In genomic region chr15:77837444-77838117, GRCm38 (mm10) we compare ENCODE assay signal across 9 mouse cellular contexts. TPM values are rescaled to one million over a fixed set of nuclear protein-coding genes. Genes with fewer than 3 reads are reported as not detected.
DNase-seq lines count a peak whose midpoint lies in the region; ATAC-seq and TF ChIP-seq lines count a peak whose summit lies in the region.
"Had no signal": no experiment of that assay in that cellular context is flagged by ENCODE, and none has a peak within 500 bp of the region (broad histone marks: within the 10 kb centered on the region; RNA-seq: fewer than 3 reads in every experiment).

No protein-coding gene starts in this region.

- no peaks in the 10 kb centered on the region for H3K27me3 ChIP-seq in hindbrain, embryonic 14.5 days (ENCODE audit: control insufficient read depth, insufficient read depth, low read length)
- H3K27me3 ChIP-seq in hindbrain, postnatal 0 days (ENCODE audit: insufficient read depth, low read length): no peaks in the 10 kb centered on the region
- no peaks in the 10 kb centered on the region for H3K27me3 ChIP-seq in limb, embryonic 11.5 days (ENCODE audit: control insufficient read depth, insufficient read depth, low read length)
- no peaks in the 10 kb centered on the region for H3K27me3 ChIP-seq in stomach, postnatal 0 days (ENCODE audit: control insufficient read depth, insufficient read depth, low read length)

- TF ChIP-seq CTCF in hindbrain, postnatal 0 days (IDR thresholded peaks at IDR 0.05; ENCODE audit: low read depth): no peak
- no peak for TF ChIP-seq CTCF in stomach, postnatal 0 days (IDR thresholded peaks at IDR 0.05; ENCODE audit: low read depth)

- TF ChIP-seq EP300 in stomach, postnatal 0 days (optimal IDR thresholded peaks at IDR 0.05): no peak

- no peak for ATAC-seq in hindbrain, embryonic 14.5 days (ENCODE audit: low FRiP score)
- ATAC-seq in hindbrain, postnatal 0 days: no peak
- no peak for ATAC-seq in limb, embryonic 11.5 days (ENCODE audit: insufficient number of reproducible peaks, low FRiP score, low TSS enrichment, low read depth)
- ATAC-seq in stomach, postnatal 0 days (ENCODE audit: low FRiP score, low TSS enrichment): no peak

- H3K4me2 ChIP-seq in hindbrain, embryonic 14.5 days (replicated peaks): peak overlapping the region; percentile 4; the same call in 1 of the 2 replicates
- no peak overlapping the region for H3K4me2 ChIP-seq in hindbrain, postnatal 0 days (ENCODE audit: low read depth, low read length)
- H3K4me2 ChIP-seq in limb, embryonic 11.5 days (ENCODE audit: low read depth, severe bottlenecking): no peak overlapping the region
- peak overlapping the region; percentile 66 for H3K4me2 ChIP-seq in stomach, postnatal 0 days (replicated peaks; ENCODE audit: low read depth)

- WGBS in hindbrain, embryonic 14.5 days: 81% methylated on average over 10 of the region's 10 CpGs
- 82% methylated on average over 10 of the region's 10 CpGs for WGBS in hindbrain, postnatal 0 days
- WGBS in limb, embryonic 11.5 days: 78% methylated on average over 10 of the region's 10 CpGs
- 46% methylated on average over 10 of the region's 10 CpGs for WGBS in stomach, postnatal 0 days

- H3K4me3 ChIP-seq in hindbrain, embryonic 14.5 days (replicated peaks; ENCODE audit: low read length): no peak overlapping the region
- no peak overlapping the region for H3K4me3 ChIP-seq in hindbrain, postnatal 0 days (ENCODE audit: low read length)
- no peak overlapping the region for H3K4me3 ChIP-seq in limb, embryonic 11.5 days (ENCODE audit: low read depth, low read length)
- peak overlapping the region; percentile 1; the same call in 1 of the 2 replicates for H3K4me3 ChIP-seq in stomach, postnatal 0 days (ENCODE audit: low read depth, low read length)

- no peak for DNase-seq in hindbrain, embryonic 14.5 days (ENCODE audit: low spot score)
- no peak for DNase-seq in hindbrain, postnatal 0 days (ENCODE audit: low spot score)
- peak; percentile 4 for DNase-seq in urinary bladder, postnatal 25 days (ENCODE audit: low spot score)
- DNase-seq in urinary bladder, adult 2 months (ENCODE audit: low spot score): no peak
- DNase-seq in limb, embryonic 11.5 days (ENCODE audit: low spot score): no peak
- peak; percentile 8 for DNase-seq in stomach, postnatal 0 days (ENCODE audit: low spot score)
- DNase-seq in embryo, embryonic 9.5 days (ENCODE audit: extremely low spot score): no peak
- DNase-seq in gastrocnemius, postnatal 4 days (ENCODE audit: low spot score in 2 of 2): no peak
- DNase-seq: cerebellum, adult 11 months had no signal

- H3K9me3 ChIP-seq in hindbrain, embryonic 14.5 days (ENCODE audit: control insufficient read depth, low read length): no peaks in the 10 kb centered on the region
- H3K9me3 ChIP-seq in hindbrain, postnatal 0 days (ENCODE audit: low read length): no peaks in the 10 kb centered on the region
- no peaks in the 10 kb centered on the region for H3K9me3 ChIP-seq in limb, embryonic 11.5 days (ENCODE audit: control insufficient read depth, low read length)
- no peaks in the 10 kb centered on the region for H3K9me3 ChIP-seq in stomach, postnatal 0 days (ENCODE audit: control insufficient read depth, low read length)

- H3K36me3 ChIP-seq in hindbrain, embryonic 14.5 days (replicated peaks; ENCODE audit: control insufficient read depth, insufficient read depth): no peaks in the 10 kb centered on the region
- no peaks in the 10 kb centered on the region for H3K36me3 ChIP-seq in hindbrain, postnatal 0 days (ENCODE audit: insufficient read depth, low read length)
- no peaks in the 10 kb centered on the region for H3K36me3 ChIP-seq in limb, embryonic 11.5 days (ENCODE audit: control insufficient read depth, insufficient read depth, low read length)
- H3K36me3 ChIP-seq in stomach, postnatal 0 days (ENCODE audit: control insufficient read depth, insufficient read depth, low read length): no peaks in the 10 kb centered on the region

- H3K4me1 ChIP-seq in hindbrain, embryonic 14.5 days (replicated peaks; ENCODE audit: control insufficient read depth, insufficient read depth, low read length): peaks cover 36% of the 10 kb centered on the region
- H3K4me1 ChIP-seq in hindbrain, postnatal 0 days (ENCODE audit: insufficient read depth, low read length): peaks cover 11% of the 10 kb centered on the region; the same call in 1 of the 2 replicates
- H3K4me1 ChIP-seq in limb, embryonic 11.5 days (ENCODE audit: control insufficient read depth, insufficient read depth, low read length): peaks cover 55% of the 10 kb centered on the region
- H3K4me1 ChIP-seq in stomach, postnatal 0 days (replicated peaks; ENCODE audit: control insufficient read depth, insufficient read depth): peaks cover 44% of the 10 kb centered on the region

- no peak overlapping the region for H3K9ac ChIP-seq in hindbrain, embryonic 14.5 days
- no peak overlapping the region for H3K9ac ChIP-seq in hindbrain, postnatal 0 days (replicated peaks; ENCODE audit: low read length)
- H3K9ac ChIP-seq in limb, embryonic 11.5 days (ENCODE audit: low read length): no peak overlapping the region; the same call in 1 of the 2 replicates
- H3K9ac ChIP-seq in stomach, postnatal 0 days (ENCODE audit: low read length): peak overlapping the region; percentile 48; the same call in 1 of the 2 replicates

- no peak overlapping the region for H3K27ac ChIP-seq in hindbrain, embryonic 14.5 days
- H3K27ac ChIP-seq in hindbrain, postnatal 0 days: no peak overlapping the region
- peak overlapping the region; percentile 51; the same call in 1 of the 2 replicates for H3K27ac ChIP-seq in limb, embryonic 11.5 days (replicated peaks; ENCODE audit: low read depth, low read length)
- H3K27ac ChIP-seq in stomach, postnatal 0 days (replicated peaks): peak overlapping the region; percentile 78

RNA-seq across cellular contexts. Expression of gene Myh9, which starts 4.4 kb away (rescaled TPM):
- polyA plus RNA-seq in hindbrain, embryonic 14.5 days (2014; fragmentation: Nextera tagmentation; extraction: Ambion mirVana): 14.4 and 14.6 TPM in 2 replicates
- 29.4 and 33.6 TPM in 2 replicates for total RNA-seq in hindbrain, postnatal 0 days (2014; rRNA removed)
- polyA plus RNA-seq in hindbrain, postnatal 0 days (2015; fragmentation: Nextera tagmentation; extraction: Ambion mirVana): 8.4 and 9.1 TPM in 2 replicates
- polyA plus RNA-seq in urinary bladder, adult 2 months (2012; rRNA removed): 95.0 and 151 TPM in 2 replicates
- polyA plus RNA-seq in limb, embryonic 11.5 days (2014; fragmentation: Nextera tagmentation; extraction: Ambion mirVana): 33.2 and 38.1 TPM in 2 replicates
- polyA plus RNA-seq in stomach, postnatal 0 days (2015; fragmentation: Nextera tagmentation; extraction: Ambion mirVana): 27.9 and 32.9 TPM in 2 replicates
- total RNA-seq in gastrocnemius, postnatal 4 days (2021): 100 to 1,000 TPM; 171 to 187 TPM

Comparison
In these comparisons a context has a peak if more than half of its experiments do, and no peak if none do; other contexts are left out.
1. DNase-seq: peak in urinary bladder, postnatal 25 days (single experiment) and stomach, postnatal 0 days (single experiment); none in hindbrain, embryonic 14.5 days (single experiment), hindbrain, postnatal 0 days (single experiment), urinary bladder, adult 2 months (single experiment), limb, embryonic 11.5 days (single experiment), embryo, embryonic 9.5 days (single experiment) and gastrocnemius, postnatal 4 days (0 of 2).
2. H3K4me2 ChIP-seq: peak in hindbrain, embryonic 14.5 days (single experiment) and stomach, postnatal 0 days (single experiment); none in hindbrain, postnatal 0 days (single experiment) and limb, embryonic 11.5 days (single experiment).
3. H3K27ac ChIP-seq: peak in limb, embryonic 11.5 days (single experiment) and stomach, postnatal 0 days (single experiment); none in hindbrain, embryonic 14.5 days (single experiment) and hindbrain, postnatal 0 days (single experiment).